Mouse (Mus musculus): ENCODE results near the gene Sema6d.
A peak's percentile ranks its signal among the peaks of the same experiment; 100 is the strongest.

Gene Sema6d

DNA sequence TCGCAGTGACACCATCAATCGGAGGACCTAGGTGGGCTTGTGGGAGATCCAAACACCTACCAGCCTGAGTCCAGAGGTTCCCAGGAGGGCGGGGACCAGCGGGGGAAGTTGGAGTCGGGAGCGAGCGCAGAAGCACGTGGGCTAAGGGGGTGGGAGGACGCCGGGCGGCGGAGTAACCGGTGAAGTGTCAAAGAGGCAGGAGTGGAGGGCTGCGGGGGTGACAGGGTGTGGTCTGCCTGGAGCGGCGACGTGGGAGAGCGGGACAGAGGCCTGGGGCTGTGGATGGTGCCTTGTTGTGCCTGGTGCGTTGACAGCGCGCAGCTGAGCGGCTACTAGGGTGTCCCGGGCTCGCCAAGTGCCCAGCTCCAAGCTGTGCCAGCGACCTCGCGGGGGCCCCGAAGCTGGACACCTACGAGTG lies at the start of gene Sema6d:
Sema6d (plus strand) TSS at position 157 of the 418 bp plus-strand sequence.
- peak in 1 of 2 experiments; percentile 3 for DNase-seq

DNA sequence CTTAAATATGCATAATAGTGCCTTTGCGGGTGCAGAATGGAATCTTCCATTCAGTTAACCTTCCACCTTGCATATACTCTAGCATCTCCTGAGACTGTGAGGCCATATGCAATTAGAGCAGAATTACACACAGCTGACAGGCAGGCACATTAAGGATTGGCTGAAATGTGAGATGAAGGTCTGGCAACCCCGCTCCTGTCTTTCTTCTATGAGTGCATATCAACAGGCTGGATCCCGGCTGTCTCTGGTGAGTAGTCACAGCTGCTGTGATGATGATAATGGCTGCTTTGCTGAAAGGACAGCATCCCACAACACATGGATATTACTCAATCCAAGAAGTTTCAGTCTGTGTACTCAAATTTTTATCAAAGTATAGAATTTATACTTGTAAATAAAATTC lies 29.9 kb upstream of the Sema6d start:
- DNase-seq, result no peak

DNA sequence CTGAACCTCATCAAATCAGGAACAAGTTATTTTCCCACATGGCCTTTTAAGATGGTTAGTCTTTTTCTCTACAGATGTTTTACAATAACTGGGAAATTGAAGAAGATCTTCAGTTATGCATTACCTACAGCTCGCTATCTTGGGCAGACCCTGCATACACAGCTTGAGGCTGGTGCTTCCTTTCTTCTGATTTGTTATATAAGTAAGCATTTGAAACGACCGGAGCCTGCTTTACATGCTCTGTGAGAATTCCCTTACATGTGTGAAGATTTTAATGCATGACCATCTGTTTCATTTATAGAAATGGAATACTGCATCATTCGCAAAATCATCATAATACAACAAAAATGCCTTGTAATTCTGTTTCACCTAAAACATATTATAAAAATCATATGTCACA lies 21.4 kb upstream of the Sema6d start:
- no peak for DNase-seq

DNA sequence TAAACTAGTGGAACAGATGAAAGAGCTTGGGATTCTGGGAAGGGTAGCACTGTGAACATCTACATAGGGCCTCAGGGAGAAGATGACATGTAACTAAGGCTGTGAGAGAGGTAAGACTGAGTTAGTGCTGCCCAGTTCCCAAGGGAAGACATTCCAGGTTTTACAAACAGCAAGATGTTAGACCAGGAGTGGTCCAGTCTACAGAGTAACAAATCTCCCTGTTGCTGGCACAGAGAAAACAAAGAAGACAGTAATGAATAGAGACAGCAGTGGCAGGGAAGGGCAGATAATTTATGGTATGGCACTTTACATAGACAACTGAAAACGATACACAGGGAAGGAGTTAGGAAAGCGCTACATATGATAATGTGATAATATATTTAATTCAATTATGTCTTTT lies 19.1 kb upstream of the Sema6d start:
- no peak for DNase-seq

DNA sequence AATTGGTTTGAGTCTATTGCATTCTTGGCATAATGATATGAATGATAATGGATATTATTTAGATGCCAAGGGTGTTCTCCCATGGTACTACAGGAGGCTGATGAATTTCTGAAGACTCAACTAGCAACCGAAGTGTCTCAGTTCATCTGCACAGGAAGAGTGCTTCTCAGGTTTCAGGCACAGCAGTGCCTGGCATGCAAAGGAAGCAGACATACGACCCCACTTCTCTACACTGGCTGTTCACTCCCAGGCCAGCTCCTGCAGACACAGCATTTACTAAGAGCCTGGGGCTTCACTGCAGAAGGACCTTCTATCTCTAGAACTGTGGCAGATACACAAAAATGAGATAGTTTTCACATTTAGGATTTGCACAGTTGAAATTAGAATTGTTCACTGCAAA lies 18.4 kb upstream of the Sema6d start:
- no peak for DNase-seq

DNA sequence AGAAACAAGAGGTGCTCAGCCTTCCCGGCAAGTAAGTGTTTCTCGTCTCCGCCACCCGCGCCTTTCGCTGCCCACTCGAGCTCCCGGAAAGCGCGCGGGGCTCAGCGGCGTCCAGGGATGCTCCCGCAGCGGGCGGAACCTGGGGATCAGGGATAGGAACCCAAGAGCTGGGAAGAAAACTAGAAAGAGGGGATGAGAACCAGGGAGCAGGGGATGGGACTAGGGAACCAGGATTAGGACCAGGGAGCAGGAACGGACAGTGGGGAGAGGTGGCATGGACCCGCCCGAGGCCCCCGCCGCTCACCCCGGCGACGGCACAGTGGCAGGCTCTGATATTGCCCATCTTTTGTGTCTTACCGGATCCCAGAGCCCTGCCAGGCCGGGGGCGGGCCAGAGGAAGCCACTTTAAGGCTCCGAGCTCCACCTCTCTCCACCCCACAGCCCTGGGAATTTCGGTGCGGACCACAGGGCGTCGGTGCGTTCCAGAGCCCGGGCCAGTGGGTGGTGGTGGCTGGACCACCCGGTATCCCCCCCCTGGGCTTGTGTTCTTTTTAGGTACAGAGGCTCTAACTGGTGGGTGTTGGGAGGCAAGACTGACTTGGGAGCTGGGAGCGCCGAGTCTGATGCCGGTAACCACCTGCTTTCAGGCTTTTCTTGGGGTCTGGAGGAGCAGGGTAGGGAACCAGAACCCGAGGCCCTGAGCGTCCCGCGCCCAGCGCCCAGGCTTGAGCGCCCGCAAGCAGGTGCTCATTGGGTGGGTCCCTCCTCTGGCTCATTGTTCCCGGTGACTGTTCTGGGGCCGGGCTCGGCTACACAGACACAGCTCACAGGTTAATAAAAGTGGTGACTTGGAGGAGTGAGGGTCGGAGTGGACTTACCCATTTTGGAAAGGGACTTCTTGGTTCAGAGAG lies 717 bp downstream of the Sema6d start:
- no peak for DNase-seq

DNA sequence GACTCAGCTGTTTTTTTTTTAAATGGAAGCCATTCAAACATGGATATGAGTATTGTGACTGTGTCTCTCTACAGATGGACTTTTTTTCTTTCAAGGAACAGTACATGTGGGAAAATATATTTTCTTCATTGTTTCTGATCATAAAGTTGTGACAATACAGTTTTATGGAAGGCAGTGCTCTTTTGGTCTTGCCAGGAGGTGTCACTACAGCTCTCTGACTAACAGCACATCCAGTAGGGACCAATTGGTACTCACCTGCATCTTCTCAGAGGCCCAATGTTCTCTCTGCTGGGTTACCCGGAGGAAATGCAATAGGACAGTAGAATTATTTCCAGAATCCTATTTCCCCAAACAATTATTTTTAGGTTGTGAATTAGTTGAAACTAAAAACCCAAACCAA lies 9.9 kb downstream of the Sema6d start:
- no peak for DNase-seq

DNA sequence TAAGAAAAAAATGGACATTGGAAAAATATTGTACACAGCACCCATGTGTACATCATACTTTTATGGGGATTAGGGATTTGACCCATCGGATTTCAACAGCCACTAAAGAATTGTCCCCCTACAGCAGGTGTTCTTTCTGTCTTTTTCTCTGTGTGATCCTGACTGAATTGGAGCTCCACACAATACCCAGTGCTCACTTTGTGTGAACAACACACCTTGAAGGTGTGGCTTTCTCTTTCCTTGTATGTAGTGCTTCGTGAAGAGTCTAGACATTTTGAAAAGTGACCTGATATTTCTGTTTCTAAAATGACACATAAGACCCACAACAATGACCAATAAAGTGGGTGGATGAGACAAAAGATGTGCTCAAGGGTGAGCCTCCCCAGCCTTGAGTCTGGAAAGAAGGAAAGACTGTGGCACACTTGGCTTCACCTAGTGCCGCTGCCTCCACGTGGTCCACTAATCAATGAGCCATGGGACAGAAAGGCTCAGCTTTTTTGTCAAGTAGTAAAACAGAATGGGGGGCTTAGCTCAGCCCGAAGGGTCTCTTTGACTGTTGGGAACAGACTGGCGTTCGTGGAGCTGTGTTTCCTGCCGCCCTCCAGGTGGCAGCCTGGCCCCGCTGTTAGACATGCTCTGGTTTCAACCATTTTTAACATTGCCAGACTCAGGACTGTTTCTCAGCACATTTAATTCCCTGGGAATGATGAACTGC lies 10.9 kb downstream of the Sema6d start:
- peak in 1 of 2 experiments; percentile 6 for DNase-seq

DNA sequence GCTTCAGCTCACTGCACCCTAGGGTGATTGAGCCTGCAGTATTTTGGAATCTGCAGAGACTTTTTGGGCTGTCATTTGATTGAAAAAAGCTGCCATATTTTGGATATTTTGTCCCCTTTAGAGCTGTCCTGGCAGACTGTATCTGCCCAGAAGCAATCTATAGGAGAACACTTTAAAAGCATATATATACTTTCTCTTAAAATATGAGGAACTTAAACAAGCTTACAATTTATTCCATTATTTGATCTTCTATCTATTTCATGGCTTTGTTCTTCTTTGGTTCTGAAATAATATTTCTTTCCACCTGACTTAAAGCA lies 11.4 kb downstream of the Sema6d start:
- no peak for DNase-seq

DNA sequence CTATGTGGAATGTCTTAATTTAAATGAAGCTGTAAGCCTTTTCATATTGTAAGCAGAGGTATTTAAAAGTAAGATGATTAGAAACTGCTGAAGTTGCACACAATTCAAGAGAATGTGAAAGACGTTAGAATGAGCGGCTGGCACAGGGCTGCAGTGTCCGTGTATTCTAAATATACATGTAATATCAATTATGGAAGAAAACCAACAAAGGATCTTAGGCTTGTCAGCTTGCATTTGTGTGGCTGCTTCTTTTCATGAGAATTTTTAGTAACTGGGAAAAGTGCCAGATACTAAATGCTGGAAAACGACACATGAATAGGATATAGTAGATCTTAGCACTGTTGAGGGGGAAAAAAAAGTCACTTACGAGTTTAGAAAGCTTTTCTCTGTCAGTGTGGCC lies 11.8 kb downstream of the Sema6d start:
- DNase-seq, result no peak

DNA sequence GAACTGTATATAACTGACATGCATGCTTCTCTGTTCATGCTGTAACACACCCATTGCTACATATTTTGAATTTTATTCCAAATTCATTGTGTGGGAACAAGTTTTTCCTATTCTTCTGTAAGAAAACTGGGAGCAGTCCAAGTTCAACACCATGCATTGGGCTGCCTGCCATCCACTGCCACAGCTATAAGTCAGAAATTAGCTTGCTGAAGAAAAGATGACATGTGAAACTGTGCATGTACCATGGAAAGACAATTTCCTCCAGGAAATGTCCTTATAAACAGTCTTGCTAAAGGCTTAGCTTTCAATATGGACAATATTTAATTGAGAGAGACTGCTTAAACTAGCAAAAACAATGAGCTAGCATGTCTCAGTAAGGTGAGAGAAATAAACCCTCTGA lies 13.5 kb downstream of the Sema6d start:
- DNase-seq, result no peak

DNA sequence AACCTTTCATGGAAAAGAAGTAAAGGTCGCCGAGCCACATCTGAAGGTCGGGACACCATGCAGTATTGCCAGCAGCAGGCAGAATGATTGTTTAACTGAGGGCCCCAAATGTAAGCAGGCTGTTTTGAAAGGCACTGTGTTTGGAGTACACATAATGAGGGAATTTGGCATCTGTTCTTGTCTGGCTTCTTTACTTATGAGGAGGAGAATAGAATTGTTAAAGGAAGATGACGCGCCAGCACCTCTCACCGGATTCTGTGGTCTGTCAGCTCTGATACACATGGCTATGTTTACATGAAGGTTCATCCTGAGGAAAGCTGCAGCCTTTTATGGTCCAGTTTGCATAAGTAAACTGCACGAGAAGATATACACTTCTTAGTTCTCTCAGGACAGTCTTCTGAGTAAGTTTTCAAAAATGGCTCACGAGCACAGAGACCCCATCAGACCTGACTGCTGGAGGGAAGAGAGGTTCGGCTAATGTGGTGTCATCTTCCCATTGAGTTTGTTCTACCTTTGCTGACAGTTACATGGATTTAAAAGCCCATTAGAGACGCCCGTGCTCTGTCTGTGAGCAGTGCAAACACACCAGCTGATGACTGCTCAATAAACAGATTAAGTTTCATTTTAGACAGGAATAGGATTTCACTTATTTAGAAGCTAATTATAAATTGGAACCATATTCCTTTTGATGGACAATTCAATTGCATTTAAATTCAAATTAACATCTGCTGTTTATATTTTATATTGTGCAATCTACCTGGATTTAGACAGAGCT lies 28.9 kb downstream of the Sema6d start:
- no peak for DNase-seq

DNA sequence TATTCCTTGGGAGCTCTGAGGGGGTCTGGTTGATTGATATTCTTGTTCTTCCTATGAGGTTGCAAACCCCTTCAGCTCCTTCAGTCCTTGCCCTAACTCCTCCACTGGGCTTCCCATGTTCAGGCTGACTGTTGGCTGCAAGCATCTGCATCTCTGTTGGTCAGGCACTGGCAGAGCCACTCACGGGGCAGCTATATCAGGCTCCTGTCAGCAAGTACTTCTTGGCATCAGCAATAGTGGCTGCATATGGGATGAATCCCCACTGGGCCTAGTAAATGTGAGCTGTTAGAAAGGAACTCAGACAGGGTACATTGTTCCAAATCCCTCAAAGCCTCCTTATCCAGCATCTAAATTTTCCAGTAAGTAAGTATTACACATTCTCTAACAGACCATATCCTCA lies 30.6 kb downstream of the Sema6d start:
- no peak for DNase-seq

DNA sequence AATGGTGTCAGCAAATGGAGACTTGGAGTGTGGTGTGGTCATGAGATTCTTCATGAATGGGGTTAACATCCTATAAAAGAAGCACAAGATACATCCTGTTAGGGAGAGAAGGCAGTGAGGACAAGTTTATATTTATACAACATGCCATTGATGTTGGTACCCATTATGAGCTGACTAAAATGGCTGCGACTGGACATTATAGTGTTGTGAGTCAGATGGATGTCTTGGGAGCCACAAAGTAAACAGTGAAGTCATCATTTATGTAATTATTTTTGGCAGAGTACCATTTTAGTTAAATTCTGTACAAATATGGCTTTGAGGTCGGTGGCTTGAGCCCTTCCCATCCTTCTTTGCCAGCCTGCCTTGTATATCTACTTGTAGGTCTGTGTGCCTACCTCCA lies 31.8 kb downstream of the Sema6d start:
- DNase-seq, result no peak

DNA sequence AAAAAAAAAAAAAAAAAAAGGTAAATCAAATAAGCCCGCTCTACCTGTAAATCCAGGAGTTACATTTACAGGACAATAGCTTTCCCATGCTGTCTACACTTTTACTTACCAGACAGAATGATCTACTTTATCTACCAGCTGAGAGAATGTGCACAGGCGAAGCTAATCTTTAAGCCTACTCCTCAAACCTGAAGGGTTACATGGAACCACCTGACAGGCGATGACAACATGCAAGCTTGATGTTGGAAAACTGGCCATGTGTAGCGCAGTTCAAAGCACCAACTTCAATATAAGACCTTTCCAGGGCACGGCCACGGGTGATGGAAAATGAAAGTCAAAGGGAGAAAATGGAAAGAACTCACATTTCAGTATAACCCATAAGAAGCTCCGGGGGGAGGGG lies 35.7 kb downstream of the Sema6d start:
- DNase-seq, result no peak

DNA sequence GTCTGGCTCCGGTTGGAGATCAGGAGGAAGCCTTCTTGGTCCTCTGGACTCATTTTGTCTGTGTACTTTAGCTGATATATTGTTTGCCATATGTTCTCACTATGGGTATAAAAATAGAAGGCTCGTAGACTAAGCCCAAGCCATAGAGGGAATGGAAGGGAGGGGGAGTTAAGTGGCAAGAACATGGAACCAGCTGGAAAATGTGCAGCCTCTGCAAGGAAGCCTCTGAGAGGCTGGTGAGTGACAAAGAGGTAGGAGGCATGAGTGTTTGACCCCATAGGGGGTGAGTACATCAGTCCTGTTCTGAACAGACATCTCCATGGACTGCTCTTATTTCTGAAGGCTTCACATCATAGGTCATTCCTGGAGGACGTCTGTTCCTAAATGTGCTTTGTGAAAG lies 37.1 kb downstream of the Sema6d start:
- DNase-seq, result no peak

DNA sequence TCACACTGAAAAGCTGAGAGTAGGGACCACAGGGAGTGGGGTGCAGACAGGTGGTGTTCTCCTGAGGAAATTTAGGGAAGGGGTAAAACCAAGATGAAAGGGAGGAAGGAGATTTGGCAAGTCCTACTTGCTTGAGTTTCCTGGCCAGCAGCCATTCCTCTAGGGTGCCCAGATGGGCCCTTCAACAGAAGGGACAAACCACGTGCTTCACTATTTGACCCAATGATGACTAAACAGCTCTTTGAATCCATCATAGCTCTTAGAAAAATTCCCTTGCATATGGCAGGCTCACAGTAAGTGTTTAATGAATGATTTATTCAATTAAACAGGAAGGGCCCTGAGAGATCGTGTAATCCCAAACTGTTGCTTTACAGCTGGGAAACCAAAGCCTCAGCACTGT lies 41.1 kb downstream of the Sema6d start:
- no peak for DNase-seq

DNA sequence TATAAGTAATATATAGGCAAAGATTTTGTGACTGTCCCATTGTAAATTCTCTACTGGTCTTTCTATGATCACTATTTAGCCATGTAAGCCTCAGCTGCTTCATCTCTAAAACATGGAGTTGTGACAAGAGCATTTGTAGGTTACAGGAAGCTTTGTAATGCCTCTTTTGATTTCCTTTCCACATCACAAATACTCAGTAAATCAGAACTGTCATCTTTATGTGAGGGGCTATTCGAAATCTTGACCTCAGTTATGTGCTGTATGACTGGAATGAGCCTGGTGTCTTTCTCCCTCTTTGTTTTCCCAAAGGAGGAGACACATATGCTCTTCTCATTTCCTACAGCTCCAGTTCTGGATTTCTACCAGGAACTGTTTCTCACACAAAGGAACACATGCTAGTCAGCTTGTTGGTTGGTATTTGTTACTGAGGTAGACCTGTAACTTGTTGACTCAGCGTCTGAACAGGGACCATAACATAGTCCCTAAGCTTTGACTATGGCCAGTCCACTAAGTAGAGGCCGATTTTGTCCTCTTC lies 51.8 kb downstream of the Sema6d start:
- no peak for DNase-seq

DNA sequence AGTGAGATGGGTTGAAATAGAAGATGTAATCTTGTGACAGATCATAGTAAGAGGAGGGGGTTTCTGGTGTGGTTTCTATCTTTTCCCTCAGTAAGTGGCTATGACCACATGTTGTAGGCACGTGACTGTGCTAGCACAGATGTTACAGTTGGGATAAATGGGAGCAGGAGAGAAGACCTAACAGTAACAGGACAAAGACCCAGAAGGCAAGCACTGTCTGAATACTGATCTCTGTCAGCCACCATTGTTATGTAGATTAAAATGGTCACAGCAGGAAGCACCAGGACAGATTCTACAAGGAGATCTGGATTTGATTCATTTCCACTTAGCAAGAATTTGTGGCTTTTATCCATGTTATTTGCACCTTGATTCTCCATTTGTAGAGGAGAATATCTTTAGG lies 55.8 kb downstream of the Sema6d start:
- DNase-seq, result no peak

DNA sequence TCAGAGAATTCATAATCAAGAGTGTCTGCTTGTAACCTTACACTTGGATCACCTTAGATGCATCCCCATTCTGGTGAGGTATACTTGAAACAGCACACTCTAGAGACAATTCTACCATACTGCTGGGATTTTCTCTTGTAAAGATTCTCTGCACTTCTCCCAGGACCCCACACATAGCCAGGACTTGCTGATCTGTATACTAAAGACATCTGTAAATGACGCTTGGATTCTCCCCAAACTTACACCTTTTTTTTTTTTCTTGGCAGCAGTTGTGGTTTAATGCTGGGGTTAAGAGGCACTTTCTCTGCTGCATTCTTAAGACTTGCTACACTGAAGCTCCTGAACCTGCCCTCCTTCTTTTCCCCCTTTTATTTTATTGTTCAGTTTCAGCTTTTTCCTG lies 68.4 kb downstream of the Sema6d start:
- DNase-seq, result no peak

DNA sequence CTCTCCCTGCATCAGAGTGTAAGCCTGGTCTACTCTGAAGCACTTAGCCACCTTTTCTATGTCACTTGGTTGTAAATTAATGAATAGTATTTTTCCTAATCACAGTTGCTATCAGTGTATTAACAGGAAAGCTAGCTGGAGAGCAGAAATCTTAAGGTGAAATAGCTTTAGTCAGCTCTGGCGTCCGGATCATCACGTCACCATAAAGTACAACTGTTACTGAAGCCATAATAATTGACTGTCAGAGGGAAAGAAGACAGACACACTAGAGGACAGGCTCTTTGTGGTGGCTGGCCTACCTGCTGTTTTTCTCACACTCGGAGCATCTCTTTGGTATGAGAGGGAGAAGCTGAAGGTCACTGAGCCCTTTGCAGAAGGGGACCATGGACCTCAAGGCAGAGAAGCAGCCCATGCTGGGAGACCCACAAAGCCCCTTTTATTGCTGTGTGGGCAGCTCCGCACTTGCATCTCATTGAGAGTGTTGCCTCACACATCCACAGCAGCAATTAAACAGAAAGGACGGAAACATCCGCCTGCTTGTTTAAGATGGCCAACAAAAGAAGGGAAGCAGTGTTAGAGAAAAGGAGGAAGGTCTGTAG lies 72.3 kb downstream of the Sema6d start:
- no peak for DNase-seq

DNA sequence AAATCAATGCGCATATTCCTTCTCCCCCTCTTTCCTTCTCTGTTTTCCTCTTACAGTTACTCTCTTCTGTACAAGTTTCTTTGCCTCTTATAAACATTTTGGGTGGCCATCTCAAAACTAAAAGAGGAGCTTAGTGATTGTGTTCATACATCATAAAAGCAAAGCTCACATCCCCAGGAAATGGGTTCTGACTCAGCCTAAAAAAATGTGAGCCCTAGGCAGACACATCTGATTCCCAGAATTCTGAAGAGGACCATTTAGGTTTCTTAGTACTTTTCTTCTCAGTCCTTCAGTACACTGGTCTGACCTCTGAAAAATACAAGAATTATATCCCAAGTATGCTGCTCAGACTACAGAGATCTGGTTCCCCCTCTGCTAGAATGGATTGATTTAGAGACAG lies 78.6 kb downstream of the Sema6d start:
- no peak for DNase-seq

DNA sequence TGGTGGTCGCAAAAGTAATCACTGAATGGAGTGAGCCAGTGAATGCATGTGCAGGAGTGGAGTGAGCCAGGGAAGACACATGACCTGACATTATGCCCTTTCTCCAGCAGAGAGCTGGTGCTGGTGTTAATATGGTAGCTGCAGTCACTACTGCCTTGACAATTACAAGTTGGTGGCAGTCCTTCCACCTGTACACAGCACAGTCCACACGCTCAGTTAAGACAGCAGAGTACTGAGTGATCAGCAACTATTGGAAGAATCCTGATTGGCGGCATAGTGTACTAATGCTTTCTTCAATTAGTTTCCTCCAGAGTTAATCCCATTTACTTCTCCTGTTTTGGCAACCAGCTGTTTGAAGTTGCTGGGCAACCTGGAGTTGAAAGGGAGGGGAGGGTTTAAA lies 81.9 kb downstream of the Sema6d start:
- DNase-seq, result no peak
